Mouse (Mus musculus): ENCODE measurements around the gene Snx20. TPM values are rescaled to one million over a fixed set of nuclear protein-coding genes. Genes with fewer than 3 reads are reported as not detected.

The Snx20 gene
- polyA plus RNA-seq, 1 experiment, result 0.90 TPM

GRCm38 (mm10) chr8:88578413-88579175, 57.3 kb downstream of the Snx20 start:
- H3K4me3 ChIP-seq (replicated peaks; ENCODE audit: insufficient read depth, low read depth, low read length), result no peak overlapping the region
- H3K27ac ChIP-seq (ENCODE audit: insufficient read depth, low read length), result no peak overlapping the region
- 84% methylated on average over 14 of the region's 14 CpGs for WGBS
- TF ChIP-seq POLR2A (IDR thresholded peaks at IDR 0.05; ENCODE audit: borderline replicate concordance, insufficient read depth, low read length), result no peak
- TF ChIP-seq CTCF (IDR thresholded peaks at IDR 0.05; ENCODE audit: borderline replicate concordance, insufficient read depth, low read depth, low read length), result no peak
- peaks cover 14% of the 10 kb centered on the region for H3K4me1 ChIP-seq (ENCODE audit: control insufficient read depth, insufficient read depth, low read length)
- DNase-seq, result no peak
- no peaks in the 10 kb centered on the region for H3K27me3 ChIP-seq (ENCODE audit: control insufficient read depth, insufficient read depth, low read length)

GRCm38 (mm10) chr8:88577666-88578065, 58.3 kb downstream of the Snx20 start:
- no peak for DNase-seq
- WGBS, result 47% methylated on average over 5 of the region's 5 CpGs
- Histone ChIP-seq H3K4me1 (ENCODE audit: control insufficient read depth, insufficient read depth, low read length) (peaks cover 12% of the 10 kb centered on the region), H3K27ac (ENCODE audit: insufficient read depth, low read length) (no peak overlapping the region), H3K4me3 (replicated peaks; ENCODE audit: insufficient read depth, low read depth, low read length) (no peak overlapping the region), H3K27me3 (ENCODE audit: control insufficient read depth, insufficient read depth, low read length) (no peaks in the 10 kb centered on the region)
- TF ChIP-seq CTCF (IDR thresholded peaks at IDR 0.05; ENCODE audit: borderline replicate concordance, insufficient read depth, low read depth, low read length) (no peak), POLR2A (IDR thresholded peaks at IDR 0.05; ENCODE audit: borderline replicate concordance, insufficient read depth, low read length) (no peak)

Other genes starting within 250 kb of the Snx20 start
- gene Nkd1, start 114.8 kb downstream of the Snx20 start, polyA plus RNA-seq (2012; rRNA removed), result 19.4 and 21.5 TPM in 2 replicates
- gene Nod2, start 11.2 kb upstream of the Snx20 start, polyA plus RNA-seq (2012; rRNA removed), result 0.11 and 0.28 TPM in 2 replicates
- gene Cyld, start 60.9 kb upstream of the Snx20 start, polyA plus RNA-seq (2012; rRNA removed), result 26.8 and 27.1 TPM in 2 replicates